Mouse (Mus musculus) liver, adult 2 months (tissue): Measurements from ENCODE around the gene Hoxc8. TPM values are rescaled to one million over a fixed set of nuclear protein-coding genes. Genes with fewer than 3 reads are reported as not detected.

Experiments used
- DNase-seq: peaks from one replicate; pipeline ENCODE4 v3.0.0-alpha.2; 2011; ENCODE audit warnings: low read depth, low spot score; ENCODE audit errors: extremely low read depth
- H3K27ac ChIP-seq: fragments of 200-500 bp; replicated peaks from 2 replicates; pipeline ENCODE4 v1.5.1; 2012; ENCODE audit warnings: low read depth, mild to moderate bottlenecking, control low read depth, inconsistent platforms, low read length; ENCODE audit not compliant: insufficient read depth
- H3K27me3 ChIP-seq: fragments of 200-500 bp; 2 replicates; pipeline ENCODE4 v1.6.1; 2012; ENCODE audit warnings: mild to moderate bottlenecking, moderate library complexity, low read length, inconsistent platforms; ENCODE audit not compliant: control insufficient read depth, insufficient read depth
- H3K36me3 ChIP-seq: fragments of 200-500 bp; 2 replicates; pipeline ENCODE4 v1.6.1; 2012; ENCODE audit warnings: low read length, inconsistent platforms; ENCODE audit not compliant: control insufficient read depth, insufficient read depth
- H3K4me1 ChIP-seq: fragments of 200-500 bp; 2 replicates; pipeline ENCODE4 v1.6.1; 2011; ENCODE audit warnings: low read length; ENCODE audit not compliant: control insufficient read depth, insufficient read depth
- H3K4me3 ChIP-seq: fragments of 200-500 bp; 2 replicates; pipeline ENCODE4 v1.5.1; 2011; ENCODE audit warnings: low read depth, mild to moderate bottlenecking, control low read depth, low read length, moderate library complexity; ENCODE audit not compliant: insufficient read depth
- H3K79me2 ChIP-seq: fragments of 200-500 bp; 2 replicates; pipeline ENCODE4 v1.6.1; 2012; ENCODE audit warnings: inconsistent platforms, mild to moderate bottlenecking, low read length, moderate library complexity; ENCODE audit not compliant: control insufficient read depth, insufficient read depth
- H3K9ac ChIP-seq: fragments of 200-500 bp; 2 replicates; pipeline ENCODE4 v1.6.1; 2012; ENCODE audit warnings: low read depth, mild to moderate bottlenecking, control low read depth, inconsistent platforms, low read length
- CTCF ChIP-seq: fragments of 200-500 bp; IDR thresholded peaks from 2 replicates; pipeline ENCODE4 v1.5.1; 2011; ENCODE audit warnings: low read depth, low read length, control low read depth
- POLR2A ChIP-seq: fragments of 200-500 bp; IDR thresholded peaks from 2 replicates; pipeline ENCODE4 v1.6.1; 2011; ENCODE audit warnings: low read length, control low read depth; ENCODE audit not compliant: insufficient read depth; ENCODE audit errors: extremely low read depth
- WGBS: fragments of 180-500 bp; shearing (Covaris S2); methylation state at CpG from one replicate; pipeline ENCODE4 v1.1.7; 2018; 5-methylcytosine and 5-hydroxymethylcytosine counted together
- polyA plus RNA-seq: library from polyadenylated mRNA; depleted of rRNA; stranded (reverse); fragments of >200 nt; gene quantifications from 2 replicates; pipeline ENCODE4 v1.2.3, GENCODE M21; 2012
- total RNA-seq: library from RNA; depleted of rRNA; stranded (reverse); fragments of >200 nt; gene quantifications from 2 replicates; pipeline ENCODE4 v1.2.3, GENCODE M21; 2014

The Hoxc8 gene
- total and polyA plus RNA-seq, 2 experiments, result not detected

GRCm38 (mm10) chr15:103030142-103030541 is 39.7 kb downstream of the Hoxc8 start:
- TF ChIP-seq CTCF, result no peak
- TF ChIP-seq POLR2A, result no peak
- Histone ChIP-seq H3K27me3 (peaks cover 32% of the 10 kb centered on the region), H3K4me1 (no peaks in the 10 kb centered on the region), H3K36me3 (no peaks in the 10 kb centered on the region), H3K9ac (no peak overlapping the region), H3K27ac (no peak overlapping the region), H3K4me3 (no peak overlapping the region), H3K79me2 (no peaks in the 10 kb centered on the region)
- 20% methylated on average over 8 of the region's 8 CpGs for WGBS
- no peak for DNase-seq

- 0% methylated on average over 2 of the region's 3 CpGs for WGBS
- no peak overlapping the region for H3K4me3 ChIP-seq
- H3K9ac ChIP-seq, result no peak overlapping the region
- no peaks in the 10 kb centered on the region for H3K36me3 ChIP-seq
- H3K27me3 ChIP-seq, result peaks cover 30% of the 10 kb centered on the region; the same call in 1 of the 2 replicates
- H3K4me1 ChIP-seq, result no peaks in the 10 kb centered on the region
- no peak overlapping the region for H3K27ac ChIP-seq
- TF ChIP-seq POLR2A (no peak), CTCF (no peak)
- DNase-seq, result no peak
- no peaks in the 10 kb centered on the region for H3K79me2 ChIP-seq
These were observed 41.8 kb downstream of the Hoxc8 start for GRCm38 (mm10) chr15:103032167-103032566.

GRCm38 (mm10) chr15:103032646-103033575 is 42.5 kb downstream of the Hoxc8 start:
- Histone ChIP-seq H3K9ac (no peak overlapping the region), H3K4me3 (no peak overlapping the region), H3K27me3 (peaks cover 31% of the 10 kb centered on the region; the same call in 1 of the 2 replicates), H3K27ac (no peak overlapping the region), H3K79me2 (no peaks in the 10 kb centered on the region), H3K36me3 (no peaks in the 10 kb centered on the region), H3K4me1 (no peaks in the 10 kb centered on the region)
- no peak for DNase-seq
- TF ChIP-seq CTCF (no peak), POLR2A (no peak)
- WGBS, result 3% methylated on average over 26 of the region's 26 CpGs

- H3K4me3 ChIP-seq, result no peak overlapping the region
- no peak for DNase-seq
- H3K36me3 ChIP-seq, result no peaks in the 10 kb centered on the region
- TF ChIP-seq POLR2A (no peak), CTCF (no peak)
- no peak overlapping the region for H3K9ac ChIP-seq
- H3K4me1 ChIP-seq, result no peaks in the 10 kb centered on the region
- H3K27ac ChIP-seq, result no peak overlapping the region
- WGBS, result 2% methylated on average over 24 of the region's 24 CpGs
- H3K27me3 ChIP-seq, result peaks cover 34% of the 10 kb centered on the region; the same call in 1 of the 2 replicates
- no peaks in the 10 kb centered on the region for H3K79me2 ChIP-seq
These were observed 43.8 kb downstream of the Hoxc8 start for GRCm38 (mm10) chr15:103034043-103034806.

- H3K36me3 ChIP-seq, result no peaks in the 10 kb centered on the region
- DNase-seq, result no peak
- TF ChIP-seq POLR2A, result no peak
- TF ChIP-seq CTCF, result no peak
- no peak overlapping the region for H3K27ac ChIP-seq
- no peaks in the 10 kb centered on the region for H3K4me1 ChIP-seq
- no peak overlapping the region for H3K4me3 ChIP-seq
- WGBS, result 4% methylated on average over 33 of the region's 34 CpGs
- no peak overlapping the region for H3K9ac ChIP-seq
- peaks cover 34% of the 10 kb centered on the region; the same call in 1 of the 2 replicates for H3K27me3 ChIP-seq
- no peaks in the 10 kb centered on the region for H3K79me2 ChIP-seq
These were observed 44.6 kb downstream of the Hoxc8 start for GRCm38 (mm10) chr15:103034807-103035547.
